Mouse (Mus musculus) gastrocnemius, postnatal 14 days (tissue): Measurements from ENCODE around the gene Olfr1193. TPM values are rescaled to one million over a fixed set of nuclear protein-coding genes. Genes with fewer than 3 reads are reported as not detected.
"Not testable (repeated sequence)": the region's sequence is repeated elsewhere in the genome, so short reads cannot be mapped to it uniquely, and the experiment has no call there.

ENCODE experiments used
- DNase-seq: peaks from one replicate; pipeline ENCODE4 v3.0.0; 2021; ENCODE audit warnings: mixed read lengths
- intact Hi-C: fragments of 180-260 bp; cut with DNase I; formaldehyde crosslinking; loops from one replicate; pipeline ENCODE4 v1.15.1; 2025; ENCODE audit warnings: low total_unique reads
- long read RNA-seq, 2 experiments: library from polyadenylated mRNA; stranded (forward); transcript quantifications; one replicate each; pipeline ENCODE4 v2.0.0; 2021
- total RNA-seq, 2 experiments: library from RNA; stranded (reverse); gene quantifications; 2 replicates each; pipeline ENCODE4 v1.2.3; 2021

Gene Olfr1193
- not detected for total RNA-seq
- long read RNA-seq, experiment 1 = 0 reads
- long read RNA-seq, experiment 2 = 0 reads

GRCm38 (mm10) chr2:88675328-88675727, at the start of gene Olfr1193:
Olfr1193 (plus strand) TSS chr2:88675628.
- intact Hi-C loops, DNase-seq: not testable (repeated sequence)

DNA sequence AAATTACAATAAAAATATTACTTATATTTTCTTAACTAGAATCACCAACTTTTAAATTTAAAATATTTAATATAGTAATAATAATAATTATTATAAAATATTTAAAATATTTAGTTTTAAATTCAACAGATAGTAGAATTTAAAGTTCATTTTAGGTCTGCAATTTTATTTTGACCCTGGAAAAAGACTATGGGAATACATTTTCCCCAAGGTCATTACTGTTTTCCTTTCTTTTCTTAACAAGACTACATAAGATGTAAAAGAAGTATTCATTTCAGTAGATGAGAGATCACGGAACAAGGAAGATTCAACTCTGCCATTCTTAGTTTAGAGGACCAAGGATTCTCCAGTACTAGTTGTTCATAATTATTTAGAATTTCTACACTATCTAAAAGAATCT, 35.2 kb upstream of the Olfr1193 start, which contains the start of gene Olfr1191-ps1:
TSS of gene Olfr1191-ps1 (plus strand) at position 301 of the 400 bp plus-strand sequence.
- intact Hi-C loops, DNase-seq: not testable (repeated sequence)

- intact Hi-C loops = no loop called here
Measured at GRCm38 (mm10) chr2:88648209-88648608, 27.2 kb upstream of the Olfr1193 start, which contains the start of gene Olfr1192-ps1. Olfr1192-ps1 (plus strand) TSS chr2:88648509.

DNA sequence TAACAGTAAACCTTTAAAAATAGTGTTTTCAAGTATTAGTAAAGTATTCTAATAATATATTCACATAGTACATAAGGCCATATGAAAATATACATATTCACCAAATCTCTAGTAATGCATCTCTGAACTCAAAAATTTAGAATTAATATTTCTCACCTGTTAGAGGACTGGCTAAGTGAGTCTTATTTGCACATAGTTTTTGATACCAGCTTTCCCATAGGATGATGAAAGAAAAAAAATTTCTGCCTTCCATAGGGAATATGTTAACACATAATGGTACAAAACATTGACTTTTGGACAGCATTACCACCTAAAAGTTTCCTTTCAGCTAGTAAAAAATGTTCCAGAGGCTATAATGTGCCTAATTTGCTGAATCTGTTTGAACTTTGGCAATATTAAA, 13.7 kb downstream of the Olfr1193 start, which contains the start of gene Olfr1195:
TSS of gene Olfr1195 (minus strand) at position 101 of the 400 bp plus-strand sequence.
- no peak for DNase-seq
- intact Hi-C loops = no loop called here

More at GRCm38 (mm10) chr2:88648209-88648608, 27.2 kb upstream of the Olfr1193 start, which contains the start of gene Olfr1192-ps1:
- DNase-seq = no peak

GRCm38 (mm10) chr2:88704497-88704896, 29.1 kb downstream of the Olfr1193 start, which contains the start of gene Olfr1196:
Olfr1196 (minus strand) TSS chr2:88704597.
- DNase-seq = no peak
- intact Hi-C loops = no loop called here

Other genes with a start within 250 kb of the Olfr1193 start
- not detected for gene Olfr1181, start 249.5 kb upstream of the Olfr1193 start, total RNA-seq
- gene Gm13757, start 226.5 kb upstream of the Olfr1193 start, total RNA-seq = not detected
- not detected for gene Olfr1183, start 220.8 kb upstream of the Olfr1193 start, total RNA-seq
- gene Olfr1184, start 192.0 kb upstream of the Olfr1193 start, total RNA-seq = not detected
- not detected for gene Olfr1185-ps1, start 182.3 kb upstream of the Olfr1193 start, total RNA-seq
- not detected for gene Olfr1186, start 157.1 kb upstream of the Olfr1193 start, total RNA-seq
- gene Olfr1188, start 118.7 kb upstream of the Olfr1193 start, total RNA-seq = not detected
- not detected for gene Olfr1189, start 89.2 kb upstream of the Olfr1193 start, total RNA-seq
- gene Olfr1191-ps1, start 35.1 kb upstream of the Olfr1193 start, total RNA-seq = under 1 TPM in 1 of 2 experiments, not detected in 1; 0.04 TPM
- not detected for gene Olfr1192-ps1, start 27.1 kb upstream of the Olfr1193 start, total RNA-seq
- gene Olfr1195, start 13.6 kb downstream of the Olfr1193 start, total RNA-seq = not detected
- not detected for gene Olfr1196, start 29.0 kb downstream of the Olfr1193 start, total RNA-seq
- gene Olfr1197, start 56.7 kb downstream of the Olfr1193 start, total RNA-seq = not detected
- gene Olfr1198, start 75.7 kb downstream of the Olfr1193 start, total RNA-seq = not detected
- not detected for gene Olfr1199, start 84.8 kb downstream of the Olfr1193 start, total RNA-seq
- gene Olfr1200, start 94.9 kb downstream of the Olfr1193 start, total RNA-seq = not detected
- not detected for gene Olfr1201, start 117.4 kb downstream of the Olfr1193 start, total RNA-seq
- not detected for gene Olfr1202, start 138.9 kb downstream of the Olfr1193 start, total RNA-seq
- gene Olfr1205, start 154.1 kb downstream of the Olfr1193 start, total RNA-seq = not detected
- gene Olfr1204, start 173.7 kb downstream of the Olfr1193 start, total RNA-seq = not detected
- not detected for gene Olfr1206, start 187.6 kb downstream of the Olfr1193 start, total RNA-seq
- gene Olfr1208, start 226.7 kb downstream of the Olfr1193 start, total RNA-seq = not detected
- not detected for gene Olfr1209, start 239.5 kb downstream of the Olfr1193 start, total RNA-seq